Mouse (Mus musculus) embryo, embryonic 9.5 days (tissue): ENCODE measurements around the gene Slc2a13.

Source experiments
- DNase-seq: peaks from one replicate; pipeline ENCODE4 v3.0.0-alpha.2; 2017; ENCODE audit errors: extremely low spot score

The Slc2a13 gene

GRCm38 (mm10) chr15:91275961-91276360 is 297.1 kb downstream of the Slc2a13 start:
- no peak for DNase-seq

- no peak for DNase-seq
Observed at GRCm38 (mm10) chr15:91268532-91268931, 304.5 kb downstream of the Slc2a13 start.

GRCm38 (mm10) chr15:91263926-91264325 is 309.1 kb downstream of the Slc2a13 start:
- no peak for DNase-seq

- no peak for DNase-seq
Observed at GRCm38 (mm10) chr15:91260578-91260977, 312.5 kb downstream of the Slc2a13 start.

- DNase-seq, result no peak
Observed at GRCm38 (mm10) chr15:91257140-91257539, 315.9 kb downstream of the Slc2a13 start.

GRCm38 (mm10) chr15:91255308-91255707 is 317.8 kb downstream of the Slc2a13 start:
- no peak for DNase-seq

- DNase-seq, result no peak
Observed at GRCm38 (mm10) chr15:91252956-91253355, 320.1 kb downstream of the Slc2a13 start.

GRCm38 (mm10) chr15:91251544-91252408 is 321.3 kb downstream of the Slc2a13 start:
- DNase-seq, result no peak

GRCm38 (mm10) chr15:91250815-91251214 is 322.2 kb downstream of the Slc2a13 start:
- no peak for DNase-seq

- no peak for DNase-seq
Observed at GRCm38 (mm10) chr15:91240683-91241335, 332.3 kb downstream of the Slc2a13 start.

GRCm38 (mm10) chr15:91237294-91237693 is 335.8 kb downstream of the Slc2a13 start:
- DNase-seq, result no peak
